Mouse (Mus musculus) stomach, postnatal 0 days (tissue): ENCODE data around the gene Lelp1. TPM values are rescaled to one million over a fixed set of nuclear protein-coding genes. Genes with fewer than 3 reads are reported as not detected.
A peak's percentile ranks its signal among the peaks of the same experiment; 100 is the strongest.

Experiments used
- ATAC-seq: fragments of 200-750 bp; cut with Nextera tagmentation; 2 replicates; pipeline ENCODE4 v1.8.0; 2017; ENCODE audit not compliant: low FRiP score, low TSS enrichment
- DNase-seq: peaks from one replicate; pipeline ENCODE4 v3.0.0-alpha.2; 2016; ENCODE audit warnings: low spot score
- H3K27ac ChIP-seq: fragments of 300-500 bp; sonication (generic); replicated peaks from 2 replicates; pipeline ENCODE4 v1.5.1; 2014; ENCODE audit warnings: mild to moderate bottlenecking, control low read depth
- H3K27me3 ChIP-seq: fragments of 300-500 bp; sonication (generic); 2 replicates; pipeline ENCODE4 v1.6.1; 2014; ENCODE audit warnings: low read length; ENCODE audit not compliant: control insufficient read depth, insufficient read depth
- H3K36me3 ChIP-seq: fragments of 300-500 bp; sonication (generic); 2 replicates; pipeline ENCODE4 v1.6.1; 2014; ENCODE audit warnings: low read length, mixed read lengths; ENCODE audit not compliant: control insufficient read depth, insufficient read depth
- H3K4me1 ChIP-seq: fragments of 300-500 bp; sonication (generic); replicated peaks from 2 replicates; pipeline ENCODE4 v1.6.1; 2014; ENCODE audit warnings: antibody characterized with exemption; ENCODE audit not compliant: control insufficient read depth, insufficient read depth
- H3K4me2 ChIP-seq: fragments of 300-500 bp; sonication (generic); replicated peaks from 2 replicates; pipeline ENCODE4 v1.6.1; 2014; ENCODE audit warnings: low read depth, mild to moderate bottlenecking, control low read depth, moderate library complexity
- H3K4me3 ChIP-seq: fragments of 300-500 bp; sonication (generic); 2 replicates; pipeline ENCODE4 v1.5.1; 2014; ENCODE audit warnings: low read depth, low read length, control low read depth
- H3K9ac ChIP-seq: fragments of 300-500 bp; sonication (generic); 2 replicates; pipeline ENCODE4 v1.6.1; 2014; ENCODE audit warnings: mild to moderate bottlenecking, low read length, control low read depth, mixed read lengths
- H3K9me3 ChIP-seq: fragments of 300-500 bp; sonication (generic); 2 replicates; pipeline ENCODE4 v1.6.1; 2016; ENCODE audit warnings: low read length; ENCODE audit not compliant: control insufficient read depth
- CTCF ChIP-seq: IDR thresholded peaks from 2 replicates; pipeline ENCODE4 v1.5.1; 2016; ENCODE audit warnings: antibody characterized with exemption, low read depth, mild to moderate bottlenecking, moderate library complexity
- EP300 ChIP-seq: optimal IDR thresholded peaks from 2 replicates; pipeline ENCODE3; 2016; ENCODE audit warnings: antibody characterized with exemption
- WGBS: fragments of 180-500 bp; shearing (Covaris S2); extraction: QIAGEN DNeasy Blood & Tissue Kit; methylation state at CpG from one replicate; pipeline ENCODE4 v1.1.7; 2014; 5-methylcytosine and 5-hydroxymethylcytosine counted together
- polyA plus RNA-seq: library from polyadenylated mRNA; unstranded; fragments of >200 nt; fragmentation: Nextera tagmentation; extraction: Ambion mirVana; gene quantifications from 2 replicates; pipeline ENCODE4 v1.2.1, GENCODE M21; 2015

Gene Lelp1
- polyA plus RNA-seq, 1 experiment from 2014 or later = not detected

DNA sequence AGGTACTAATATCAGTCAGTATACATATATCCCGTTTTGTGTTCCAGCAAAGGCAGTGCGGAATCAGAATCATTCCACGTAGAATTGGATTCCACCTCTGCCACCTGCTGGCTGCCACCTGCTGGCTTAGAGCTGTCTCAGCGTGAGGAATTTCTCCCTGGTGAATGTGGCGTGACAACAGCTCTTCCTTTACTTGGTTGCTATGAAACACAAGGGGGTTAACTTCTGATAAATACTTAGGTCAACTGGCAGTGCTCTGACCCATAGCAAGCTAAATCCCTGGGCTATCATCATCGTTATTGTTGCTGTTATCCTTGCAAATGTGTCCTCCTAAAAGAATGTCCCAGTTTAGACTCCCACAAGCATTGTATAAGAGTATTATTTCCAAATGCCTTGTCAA, 36.0 kb downstream of the Lelp1 start:
- 4% methylated on average over 6 of the region's 6 CpGs for WGBS

More for the DNA sequence above, 36.0 kb downstream of the Lelp1 start:
- no peaks in the 10 kb centered on the region for H3K9me3 ChIP-seq
- H3K4me1 ChIP-seq = no peaks in the 10 kb centered on the region
- H3K27me3 ChIP-seq = no peaks in the 10 kb centered on the region
- H3K36me3 ChIP-seq = no peaks in the 10 kb centered on the region
- H3K27ac ChIP-seq = no peak overlapping the region
- ATAC-seq (no peak), DNase-seq (peak; percentile 39)
- H3K4me3 ChIP-seq = no peak overlapping the region
- no peak overlapping the region for H3K4me2 ChIP-seq
- TF ChIP-seq EP300 (no peak), CTCF (peak; percentile 79)
- H3K9ac ChIP-seq = no peak overlapping the region

Other genes starting within 250 kb of the Lelp1 start
- 4.3 and 4.6 TPM in 2 replicates for gene Pglyrp3, start 128.2 kb downstream of the Lelp1 start, polyA plus RNA-seq
- 1,111 and 1,600 TPM in 2 replicates for gene Lor, start 59.6 kb downstream of the Lelp1 start, polyA plus RNA-seq
- 2.3 and 2.9 TPM in 2 replicates for gene Prr9, start 18.8 kb downstream of the Lelp1 start, polyA plus RNA-seq
- gene Sprr2a1, start 73.1 kb upstream of the Lelp1 start, polyA plus RNA-seq = 181 and 190 TPM in 2 replicates
- gene Sprr2a2, start 73.2 kb upstream of the Lelp1 start, polyA plus RNA-seq = 13,620 and 14,516 TPM in 2 replicates
- gene Sprr2a3, start 142.7 kb upstream of the Lelp1 start, polyA plus RNA-seq = 712 and 819 TPM in 2 replicates
- gene Sprr2b, start 173.9 kb upstream of the Lelp1 start, polyA plus RNA-seq = 20.8 and 22.8 TPM in 2 replicates
- gene Sprr2d, start 196.4 kb upstream of the Lelp1 start, polyA plus RNA-seq = 65.0 and 66.5 TPM in 2 replicates
- 0.33 and 0.47 TPM in 2 replicates for gene Sprr2e, start 209.4 kb upstream of the Lelp1 start, polyA plus RNA-seq
- gene Sprr2f, start 222.4 kb upstream of the Lelp1 start, polyA plus RNA-seq = 7.4 and 9.2 TPM in 2 replicates
- gene Sprr2h, start 242.9 kb upstream of the Lelp1 start, polyA plus RNA-seq = 2.1 TPM in 2 replicates